Mouse (Mus musculus) testis, adult 2 months (tissue): ENCODE data around the gene Ergic1.

Experiments
- CTCF ChIP-seq: fragments of 200-500 bp; IDR thresholded peaks from 2 replicates; pipeline ENCODE4 v1.5.1; 2012; ENCODE audit warnings: low read depth, mild to moderate bottlenecking, inconsistent platforms, low read length, moderate library complexity; ENCODE audit not compliant: control insufficient read depth, insufficient read depth, insufficient replicate concordance
- POLR2A ChIP-seq: fragments of 200-500 bp; IDR thresholded peaks from 2 replicates; pipeline ENCODE4 v1.6.1; 2012; ENCODE audit warnings: low read depth, mild to moderate bottlenecking, inconsistent platforms, low read length, moderate library complexity; ENCODE audit not compliant: control insufficient read depth

- TF ChIP-seq CTCF (no peak), POLR2A (no peak)
Observed at GRCm38 (mm10) chr17:26574118-26574517, 12.8 kb downstream of the Ergic1 start.
